Mouse (Mus musculus) left cerebral cortex, postnatal 36 days (tissue): Measurements from ENCODE around the gene Pxt1. TPM values are rescaled to one million over a fixed set of nuclear protein-coding genes. Genes with fewer than 3 reads are reported as not detected.

ENCODE experiments used
- DNase-seq, 2 experiments: peaks; one replicate each; pipeline ENCODE4 v3.0.0; 2021 to 2022; ENCODE audit warnings: low spot score in 2 of 2, mixed read lengths in 1 of 2
- intact Hi-C: fragments of 180-260 bp; cut with DNase I; formaldehyde crosslinking; loops from one replicate; pipeline ENCODE4 v1.15.1; 2025
- total RNA-seq, 2 experiments: library from RNA; stranded (reverse); gene quantifications; 2 replicates each; pipeline ENCODE4 v1.2.3; 2021

Gene Pxt1
- total RNA-seq, 2 experiments from 2014 or later, result not detected

DNA sequence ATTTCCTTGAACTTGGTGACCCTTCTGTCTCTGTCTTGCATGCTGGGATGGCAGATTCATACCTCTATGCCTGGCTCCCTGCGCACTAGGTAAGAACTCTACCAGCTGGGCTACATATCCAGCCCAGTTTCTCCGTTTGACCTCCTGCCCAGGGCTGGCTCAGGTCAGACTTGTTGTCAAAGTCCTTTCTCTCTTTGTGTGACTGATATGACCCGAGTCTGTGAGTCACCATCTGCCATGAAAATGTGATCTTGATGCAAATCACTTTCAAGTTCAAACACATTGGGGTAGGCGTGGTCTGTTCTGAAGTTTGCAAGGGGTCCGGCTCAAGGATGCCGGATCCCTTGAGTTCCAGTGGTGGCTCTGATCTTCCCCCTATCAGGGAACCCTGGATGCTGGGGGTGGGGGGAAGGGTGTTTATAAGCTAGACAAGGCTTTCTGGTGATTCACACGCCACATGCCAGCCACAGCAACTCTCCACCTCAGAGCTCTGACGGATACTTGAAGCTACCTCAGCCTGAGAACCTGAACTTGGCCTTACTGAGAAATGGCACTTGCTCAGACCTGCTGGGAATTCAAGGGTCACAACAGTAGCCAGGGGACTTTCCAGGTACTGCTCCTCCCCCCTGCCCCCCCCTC, 18.6 kb downstream of the Pxt1 start:
- no peak for DNase-seq
- intact Hi-C loops, result loop anchor here (5.0 kb wide), 1 partner anchor 163 kb away; no protein-coding TSS in a partner anchor

DNA sequence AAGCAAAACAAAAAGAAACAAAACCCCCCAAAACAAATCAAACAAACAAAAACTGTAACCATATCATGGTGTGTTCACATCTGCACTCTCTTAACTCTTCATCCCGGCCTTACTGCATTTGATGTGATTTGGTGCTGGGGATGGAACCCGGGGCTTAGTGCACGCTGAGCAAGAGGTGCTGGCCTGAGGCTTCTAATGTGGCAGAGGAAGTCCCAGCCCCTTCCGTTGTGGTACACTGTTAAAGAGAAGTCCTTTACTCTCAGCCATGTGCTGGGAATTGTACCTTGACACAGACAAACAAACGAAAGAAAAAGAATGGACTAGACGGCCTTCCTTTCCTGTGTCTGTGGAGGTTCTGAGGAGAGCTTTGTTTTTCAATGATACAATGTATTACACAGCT, 21.5 kb downstream of the Pxt1 start:
- intact Hi-C loops, result no loop called here
- DNase-seq, result no peak

DNA sequence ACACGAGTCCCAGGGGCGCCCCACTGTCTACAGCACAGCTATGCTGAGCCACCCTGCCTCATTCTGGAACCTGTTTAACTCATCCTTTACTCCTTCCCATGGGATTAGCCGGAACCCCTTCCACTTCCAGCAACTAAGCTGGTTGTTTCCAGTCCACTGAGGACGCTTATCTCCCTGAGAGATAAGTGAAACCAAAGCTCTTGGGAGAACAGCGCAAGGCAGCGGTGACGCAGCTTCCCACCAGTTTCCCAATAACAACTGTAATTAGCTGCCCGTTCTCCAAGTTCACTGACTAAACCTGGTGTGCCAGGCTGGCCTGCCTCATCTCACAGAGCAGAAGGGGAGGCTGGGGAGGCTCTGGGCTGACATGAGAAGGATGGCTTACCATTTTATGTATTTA, 22.6 kb downstream of the Pxt1 start:
- intact Hi-C loops, result no loop called here
- no peak for DNase-seq

DNA sequence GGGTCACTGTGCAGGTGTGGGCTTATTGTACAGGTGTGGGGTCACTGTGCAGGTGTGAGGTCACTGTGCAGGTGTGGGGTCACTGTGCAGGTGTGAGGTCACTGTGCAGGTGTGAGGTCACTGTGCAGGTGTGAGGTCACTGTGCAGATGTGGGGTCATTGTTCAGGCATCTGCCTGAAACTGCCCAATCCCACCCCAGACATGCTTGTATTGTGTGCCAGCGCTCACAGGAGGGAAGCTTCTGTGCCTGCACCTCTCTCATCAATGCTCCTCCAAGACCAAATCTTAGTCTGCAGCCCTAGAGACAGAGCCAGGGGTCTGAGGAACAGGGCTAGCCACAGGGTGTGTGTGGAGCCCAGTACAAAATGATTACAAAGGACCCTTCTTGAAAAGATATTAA, 27.1 kb downstream of the Pxt1 start:
- intact Hi-C loops, result no loop called here
- DNase-seq, result no peak

DNA sequence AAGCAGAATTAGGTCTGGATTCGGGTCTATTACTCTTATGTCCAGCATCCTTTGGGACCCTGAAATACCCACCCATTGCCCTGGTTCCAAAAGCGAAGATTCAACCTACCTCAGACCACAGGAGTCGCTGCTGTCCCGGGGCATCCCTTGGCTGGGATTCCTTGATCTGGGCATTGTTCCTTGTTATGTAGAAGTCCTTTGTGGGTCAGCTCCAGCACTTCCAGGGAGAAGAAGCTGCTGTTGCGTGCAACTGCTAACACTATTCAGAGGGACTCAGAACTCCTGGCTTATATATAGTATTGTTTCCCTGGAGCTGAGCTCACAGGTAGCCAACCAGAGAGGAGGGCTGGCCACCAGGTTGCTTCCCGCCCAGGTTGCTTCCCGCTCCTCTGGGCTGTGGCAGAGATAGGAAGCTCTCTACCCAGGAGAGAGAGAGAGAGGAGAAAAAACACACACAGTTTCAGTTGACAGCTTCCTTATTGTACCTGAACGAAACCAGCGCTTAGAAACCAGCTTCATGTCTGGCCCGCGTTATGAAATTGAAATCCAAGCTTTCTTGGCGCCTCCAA, 28.5 kb downstream of the Pxt1 start, which contains the start of gene 4930539E08Rik:
TSS of gene 4930539E08Rik (minus strand) at position 265 of the 569 bp plus-strand sequence.
- intact Hi-C loops, result no loop called here

DNA sequence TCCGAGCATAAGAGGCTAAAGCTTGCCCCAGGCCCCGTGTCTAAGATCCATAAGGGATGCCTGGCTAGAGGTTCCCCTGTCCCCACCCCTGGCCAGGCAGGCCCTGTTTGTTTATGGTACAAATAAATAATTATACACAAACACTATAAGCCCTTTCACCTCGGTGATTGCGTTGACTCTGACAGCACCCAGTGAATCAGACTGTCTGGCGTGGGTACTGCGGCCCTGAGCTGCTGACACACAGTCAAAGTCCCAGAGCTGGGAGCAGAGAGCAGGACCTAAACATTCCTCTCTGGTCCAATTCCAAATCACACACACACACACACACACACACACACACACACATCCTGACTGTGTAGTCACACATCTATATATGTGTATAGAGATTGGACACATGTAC, 29.7 kb downstream of the Pxt1 start:
- intact Hi-C loops, result no loop called here
- no peak for DNase-seq

More for the DNA sequence above, 28.5 kb downstream of the Pxt1 start, which contains the start of gene 4930539E08Rik:
- no peak for DNase-seq

DNA sequence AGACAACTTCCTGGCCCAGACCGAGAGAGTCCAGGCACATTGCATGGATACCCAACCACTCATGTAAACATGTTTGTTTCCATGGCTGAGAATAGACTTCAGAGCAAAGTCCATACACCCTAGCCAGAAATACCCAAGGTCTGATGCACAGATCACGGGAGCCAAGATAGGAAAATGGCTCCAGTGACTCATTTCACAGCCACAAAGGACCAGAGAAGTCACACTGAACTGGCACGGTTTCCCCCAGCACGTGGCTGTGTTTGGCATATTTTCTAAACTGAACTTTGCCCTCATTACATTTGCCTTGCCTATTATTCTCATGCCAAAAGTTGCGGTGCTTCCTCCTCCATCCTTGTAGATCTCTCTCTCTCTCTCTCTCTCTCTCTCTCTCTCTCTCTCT, 30.4 kb downstream of the Pxt1 start:
- no peak for DNase-seq
- intact Hi-C loops, result no loop called here

DNA sequence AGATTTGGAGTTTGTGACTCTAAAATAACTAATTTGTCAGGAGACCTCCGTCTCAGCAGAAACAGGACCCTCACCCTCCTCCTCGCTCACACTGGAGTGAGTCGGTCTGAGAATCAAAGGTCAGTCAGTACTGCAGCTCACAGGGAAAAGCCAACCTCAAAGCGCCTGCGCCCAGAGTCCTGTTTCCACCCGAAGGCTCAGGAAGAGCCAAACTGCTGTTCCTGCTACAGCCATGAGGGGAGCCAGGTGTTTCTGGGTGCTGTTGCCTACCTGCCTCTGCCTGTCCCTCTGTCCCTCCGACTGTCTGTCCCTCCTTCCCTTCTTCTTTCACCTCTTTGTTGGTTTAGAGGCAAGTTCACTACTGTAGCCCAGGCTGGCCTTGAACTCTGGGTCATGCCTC, 33.5 kb downstream of the Pxt1 start:
- DNase-seq, result no peak
- intact Hi-C loops, result no loop called here

DNA sequence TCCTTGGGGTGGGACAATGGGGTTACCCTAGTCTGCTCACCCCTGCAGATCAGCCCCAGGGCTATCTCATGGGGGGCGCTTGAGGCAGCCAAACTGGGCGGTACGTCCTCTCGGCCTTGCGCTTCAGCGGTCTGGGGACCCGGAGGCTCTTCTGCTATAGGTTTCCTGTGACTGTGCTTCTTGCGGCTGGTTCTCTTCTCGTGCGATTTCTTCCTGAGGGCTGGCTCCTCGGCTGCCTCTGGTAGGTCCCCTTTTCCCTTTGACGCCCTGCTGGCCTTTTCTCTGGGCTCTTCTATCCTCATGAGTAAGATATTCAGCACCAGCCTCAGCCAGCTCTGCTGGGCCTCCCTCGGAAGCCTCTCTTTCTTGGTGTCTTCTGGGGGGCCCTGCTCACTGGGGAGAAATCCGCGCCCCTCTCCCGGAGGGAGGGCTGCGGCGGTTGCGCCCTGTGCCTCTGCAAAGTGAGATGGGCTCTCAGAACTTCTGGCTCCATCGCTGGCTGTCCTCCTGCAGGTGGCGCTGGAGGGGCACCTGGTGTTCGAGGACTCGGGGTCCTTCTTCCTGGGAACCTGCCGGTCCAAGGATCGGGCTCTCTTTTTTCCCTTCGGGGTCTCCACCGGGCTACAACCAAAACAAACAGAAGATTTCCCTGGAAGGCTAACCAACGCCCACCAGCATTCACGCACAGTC, 34.2 kb downstream of the Pxt1 start:
- intact Hi-C loops, result no loop called here
- peak; percentile 24 to 41 for DNase-seq

DNA sequence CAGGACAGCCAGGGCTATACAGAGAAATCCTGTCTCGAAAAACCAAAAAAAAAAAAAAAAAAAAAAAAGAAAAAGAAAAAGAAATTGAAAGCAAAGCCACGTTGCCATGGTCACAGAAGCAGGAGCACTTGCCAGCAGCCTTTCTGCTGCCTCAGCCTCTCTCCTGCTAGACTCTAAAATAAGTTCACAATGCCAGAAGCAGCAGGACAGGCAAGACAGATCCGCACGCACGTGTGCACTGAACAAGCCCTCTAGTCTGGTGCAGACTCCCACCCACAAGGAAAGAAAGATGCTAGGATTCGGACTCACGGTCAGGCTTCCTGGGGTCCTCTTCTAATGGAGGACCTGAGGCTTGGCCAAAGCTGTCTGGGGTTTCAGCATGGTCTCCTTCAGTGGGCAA, 35.7 kb downstream of the Pxt1 start:
- intact Hi-C loops, result no loop called here
- peak; percentile 60 for DNase-seq

DNA sequence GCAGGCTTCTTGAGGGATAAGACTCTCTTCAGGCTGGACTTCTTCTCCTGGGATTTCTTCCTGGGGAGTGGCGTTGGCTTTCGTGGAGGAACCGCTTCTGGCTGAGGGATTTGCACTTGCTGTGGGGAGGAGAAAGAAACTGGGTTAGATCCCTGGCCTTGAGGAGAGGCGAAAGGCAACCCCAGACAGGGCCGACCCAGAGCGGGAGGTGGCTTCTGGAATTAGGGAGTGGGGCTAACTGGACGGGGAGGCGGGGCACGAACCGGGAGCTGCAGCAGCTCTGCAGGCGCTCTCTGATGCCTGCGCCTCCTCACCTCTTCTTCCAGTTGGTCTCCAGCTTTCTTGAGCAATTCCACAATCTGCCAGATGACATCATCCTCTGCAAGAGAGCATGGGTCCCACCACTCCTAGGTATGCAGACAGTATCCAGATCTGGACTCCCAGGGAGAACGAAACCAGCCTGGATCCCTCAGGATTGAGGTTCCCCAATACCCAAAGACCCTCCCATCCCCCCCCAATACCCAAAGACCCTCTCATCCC, 38.2 kb downstream of the Pxt1 start:
- intact Hi-C loops, result loop anchor here (2.0 kb wide), 1 partner anchor 79 kb away; no protein-coding TSS in a partner anchor
- no peak for DNase-seq

DNA sequence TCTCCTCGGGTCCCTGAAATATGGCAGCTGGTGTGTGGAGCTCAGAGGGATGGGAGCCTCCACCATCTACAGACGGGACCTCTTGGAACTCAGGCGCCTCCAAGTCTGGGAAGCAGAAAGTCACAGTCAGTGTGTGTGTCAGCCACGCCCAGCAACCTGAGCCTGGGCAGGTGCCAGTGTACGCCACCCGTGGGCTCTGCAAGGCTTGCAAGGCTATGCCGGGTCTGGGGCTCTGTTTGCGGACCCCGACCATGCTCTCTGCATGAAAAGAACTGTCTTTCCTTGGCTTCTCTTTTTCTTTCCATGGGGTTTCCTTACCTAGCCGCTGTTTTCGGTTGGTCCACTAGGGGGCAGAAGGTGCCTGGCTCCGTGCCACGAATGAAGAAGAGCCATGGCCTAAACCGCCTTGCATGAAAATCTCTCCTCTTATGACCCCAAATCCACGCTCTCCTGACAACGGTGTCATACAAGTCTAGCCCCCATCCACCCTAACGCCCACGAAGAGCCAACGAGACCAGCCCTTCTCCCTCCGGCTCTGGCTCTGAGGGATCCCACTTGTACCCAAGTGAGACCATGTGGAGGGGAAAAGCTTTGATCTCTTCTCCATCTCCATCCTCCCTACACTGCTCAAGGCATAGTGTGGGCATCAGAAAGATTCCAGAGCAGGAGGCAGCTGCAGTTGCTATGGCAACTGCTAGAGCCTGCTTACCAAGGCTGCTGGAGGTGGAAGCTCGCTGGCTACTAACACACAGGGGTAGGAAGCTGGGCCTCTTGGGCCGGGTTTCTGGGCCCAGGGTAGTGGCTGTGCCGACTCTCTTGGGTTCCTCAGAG, 38.9 kb downstream of the Pxt1 start:
- intact Hi-C loops, result loop anchor here (1.0 to 2.0 kb wide), 2 partner anchors 22 to 78 kb away; no protein-coding TSS in a partner anchor
- peak; percentile 68 to 73 for DNase-seq

DNA sequence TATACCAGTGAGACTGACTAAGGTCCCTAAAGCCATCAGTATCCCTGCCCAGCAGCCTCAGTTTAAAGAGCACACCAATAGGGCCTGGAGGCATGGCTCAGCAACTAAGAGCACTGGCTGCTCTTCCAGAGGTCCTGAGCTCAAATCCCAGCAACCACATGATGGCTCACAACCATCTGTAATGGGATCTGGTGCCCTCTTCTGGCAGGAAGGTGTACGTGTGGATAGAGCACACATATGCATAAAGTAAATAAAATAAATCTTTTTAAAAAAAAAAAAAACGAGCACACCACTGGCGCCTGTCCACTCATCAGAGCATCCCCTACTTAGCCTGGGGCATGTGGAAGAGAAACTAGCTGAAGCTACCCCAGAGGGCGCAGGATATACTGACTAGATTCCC, 42.1 kb downstream of the Pxt1 start:
- intact Hi-C loops, result no loop called here
- no peak for DNase-seq

DNA sequence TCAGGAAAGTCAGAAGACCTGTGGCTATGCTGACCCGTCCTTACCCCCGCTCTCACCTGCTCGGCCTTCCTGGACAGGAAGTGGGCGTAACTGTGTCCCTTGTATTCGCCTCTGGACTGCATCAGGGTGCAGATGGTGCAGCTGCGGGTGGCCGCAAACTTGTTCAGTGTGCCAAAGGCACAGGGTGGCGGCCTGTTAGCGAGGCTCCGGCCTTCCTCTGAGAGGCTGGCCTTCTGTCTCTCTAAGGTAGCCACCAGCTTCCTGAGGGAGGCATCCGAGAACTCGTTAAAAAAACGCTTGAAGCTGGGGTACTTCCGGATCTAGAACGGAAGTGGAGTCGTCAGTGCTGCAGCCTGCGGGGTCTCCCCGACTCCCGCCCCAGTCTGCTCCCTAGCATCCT, 44.2 kb downstream of the Pxt1 start:
- intact Hi-C loops, result no loop called here
- DNase-seq, result no peak

DNA sequence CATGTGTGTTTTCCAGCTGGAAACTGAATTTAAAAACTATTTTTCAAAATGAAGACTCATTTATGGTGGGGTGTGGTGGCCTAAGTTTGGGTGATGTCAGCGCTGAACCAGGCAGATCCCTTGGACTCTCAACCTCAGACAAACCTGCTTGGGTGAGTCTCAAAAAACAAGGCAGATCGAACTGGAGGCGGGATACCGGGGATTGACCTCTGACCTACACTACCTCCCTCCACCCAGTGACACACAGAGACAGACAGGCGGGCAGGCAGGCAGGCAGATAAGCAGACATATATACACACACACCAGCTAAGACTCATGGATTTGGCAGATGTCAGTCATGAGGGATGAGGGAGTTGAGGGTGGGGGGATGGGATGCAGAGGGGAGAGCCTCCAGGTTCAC, 45.4 kb downstream of the Pxt1 start:
- intact Hi-C loops, result no loop called here
- DNase-seq, result no peak

DNA sequence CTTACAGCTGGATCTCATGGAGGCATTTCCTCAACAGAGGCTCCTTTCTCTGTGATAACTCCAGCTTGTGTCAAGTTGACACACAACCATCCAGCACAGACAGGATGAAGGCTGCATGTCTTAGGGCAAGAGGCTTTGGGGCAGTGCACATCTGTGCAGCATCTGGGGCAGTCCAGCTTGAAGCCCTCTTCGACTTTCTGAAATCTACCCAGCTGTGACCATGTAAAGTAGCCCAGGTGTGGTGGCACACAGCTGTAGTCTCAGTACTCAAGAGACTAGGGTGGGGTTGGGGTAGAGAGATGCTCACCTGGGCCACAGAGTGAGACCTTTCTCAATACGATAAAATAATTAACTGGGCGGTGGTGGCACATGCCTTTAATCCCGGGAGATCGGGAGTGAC, 45.8 kb downstream of the Pxt1 start:
- intact Hi-C loops, result no loop called here
- no peak for DNase-seq

DNA sequence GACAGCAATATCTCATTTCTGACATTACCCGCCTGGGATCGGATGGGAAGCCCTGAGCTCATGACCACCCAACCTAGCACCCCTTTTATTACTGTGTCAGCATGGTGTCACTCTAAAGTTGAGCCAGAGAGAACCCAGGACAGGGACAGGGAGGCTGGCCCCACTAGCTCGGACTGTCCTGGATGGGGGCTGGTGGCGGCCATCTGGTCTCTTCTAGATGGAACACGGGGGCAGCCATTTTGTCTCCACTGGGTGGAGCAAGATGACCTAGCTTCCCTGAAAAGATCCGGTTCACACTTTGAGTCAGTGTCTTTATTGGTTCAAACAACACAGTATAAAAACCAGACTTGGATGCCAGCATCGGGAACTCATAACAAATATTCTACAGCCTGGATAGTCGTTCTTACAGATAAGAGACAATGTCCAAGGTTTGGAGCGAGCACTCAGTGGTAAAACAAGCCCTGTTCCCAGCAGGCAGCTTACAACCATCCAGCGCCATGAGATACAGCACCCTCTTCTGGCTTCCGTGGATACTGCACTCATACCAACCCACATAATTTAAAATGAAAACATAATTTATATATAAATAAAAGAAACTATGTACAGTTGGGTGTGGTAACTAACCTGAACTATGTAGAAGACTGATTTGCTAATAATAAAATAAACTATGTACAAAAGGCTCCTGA, 47.4 kb downstream of the Pxt1 start:
- intact Hi-C loops, result no loop called here
- no peak for DNase-seq

DNA sequence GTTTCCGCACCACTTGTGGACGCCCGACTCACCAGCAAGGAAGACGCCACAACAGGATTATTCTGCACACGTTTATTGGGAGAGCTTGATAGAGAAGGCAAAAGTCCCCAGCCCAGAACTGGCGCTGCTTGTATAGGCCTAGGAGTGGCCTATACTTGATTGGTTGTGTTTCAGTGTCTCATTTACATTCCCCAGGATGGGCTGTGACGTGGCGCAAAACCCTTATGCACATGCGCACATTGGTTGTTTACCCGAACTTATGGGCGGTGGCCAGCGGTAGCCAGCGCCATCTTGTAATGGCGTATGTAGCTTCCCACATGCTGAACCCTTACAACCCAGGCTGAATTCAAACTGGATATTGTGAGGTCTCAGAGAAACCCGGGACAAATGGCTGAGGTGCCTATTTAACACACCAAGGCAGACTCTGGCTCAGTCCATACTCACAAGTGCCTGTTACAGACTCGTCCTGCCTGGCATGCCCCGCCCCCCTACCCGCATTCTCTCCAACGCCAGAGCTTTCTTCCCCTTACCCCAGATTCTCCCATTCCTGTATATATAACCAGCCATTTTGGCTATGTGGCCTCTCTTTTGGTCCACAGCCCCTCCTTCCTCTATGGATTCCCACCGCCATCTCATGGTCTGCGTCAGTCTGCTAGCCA, 48.3 kb downstream of the Pxt1 start:
- DNase-seq, result no peak
- intact Hi-C loops, result no loop called here
